Mouse (Mus musculus): ENCODE data around the gene Ppil3.

Gene Ppil3

DNA sequence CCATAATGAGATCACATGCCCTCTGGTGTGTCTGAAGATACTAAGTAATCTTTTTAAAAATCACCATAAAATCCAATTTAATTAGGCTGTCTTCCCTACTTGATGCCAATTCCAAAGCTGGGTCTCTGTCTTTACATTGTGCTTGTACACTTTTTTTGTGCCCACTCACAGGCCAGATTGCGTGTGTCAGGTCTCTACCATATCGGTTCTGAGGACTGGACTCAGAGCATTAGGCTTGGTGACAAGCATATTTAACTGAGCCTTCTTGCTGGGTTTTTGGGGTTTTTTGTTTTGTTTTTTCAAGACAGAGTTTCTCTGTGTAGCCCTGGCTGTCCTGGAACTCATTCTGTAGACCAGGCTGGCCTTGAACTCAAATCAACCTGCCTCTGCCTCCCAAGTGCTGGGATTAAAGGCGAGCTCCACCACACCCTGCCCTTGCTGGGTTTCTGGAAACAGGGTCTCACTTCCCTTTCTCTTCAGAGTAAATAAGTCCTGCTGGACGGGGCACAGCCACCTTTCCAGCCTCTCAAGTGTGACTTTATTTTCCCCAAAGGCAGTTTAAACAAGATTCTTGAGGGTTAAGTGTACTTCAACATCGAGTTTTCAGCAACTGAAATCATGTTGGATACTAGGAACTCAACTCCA is 35.6 kb downstream of the Ppil3 start:
- ATAC-seq (ENCODE audit: low TSS enrichment), result 0 out of 2 replicates have a peak, but pooled peaks have one; percentile 12

DNA sequence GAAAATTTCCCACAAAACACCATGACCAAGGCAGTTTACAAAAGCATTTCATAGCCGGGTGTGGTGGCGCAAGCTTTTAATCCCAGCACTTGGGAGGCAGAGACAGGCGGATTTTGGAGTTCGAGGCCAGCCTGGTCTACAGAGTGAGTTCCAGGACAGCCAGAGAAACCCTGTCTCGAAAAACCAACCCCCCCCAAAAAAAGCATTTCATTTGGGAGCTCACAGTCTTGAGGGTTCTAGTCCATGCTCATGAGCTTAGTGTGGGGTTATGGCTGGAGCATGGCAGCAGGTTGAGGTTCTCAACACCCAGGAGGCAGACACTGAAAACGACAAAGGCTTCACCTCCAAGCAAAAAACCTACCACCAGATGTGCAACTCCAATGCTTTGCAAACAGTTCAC is 37.1 kb downstream of the Ppil3 start:
- ATAC-seq (ENCODE audit: low TSS enrichment), result no peak

- ATAC-seq (ENCODE audit: low TSS enrichment), result no peak
These were observed 38.0 kb downstream of the Ppil3 start for GRCm38 (mm10) chr1:58407321-58407720.

DNA sequence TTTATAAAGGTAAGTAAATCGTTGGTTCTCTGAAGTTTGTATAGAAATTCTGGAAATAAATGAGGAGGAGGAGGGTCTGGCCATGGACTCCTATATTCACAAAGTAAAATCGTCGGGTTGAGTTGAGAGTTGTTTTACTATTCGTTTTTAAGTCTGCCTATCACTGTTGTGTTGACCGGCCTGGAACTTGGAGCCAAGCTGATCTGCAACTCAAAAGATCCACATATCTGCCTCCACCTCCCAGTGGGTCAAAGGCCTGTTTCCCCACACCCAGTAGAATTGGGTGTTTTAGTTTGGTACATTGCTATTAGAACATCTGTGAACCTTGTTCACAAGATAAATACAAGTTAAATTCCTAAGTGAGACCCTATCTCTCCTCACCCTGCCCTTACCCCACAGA is 41.5 kb downstream of the Ppil3 start:
- ATAC-seq (ENCODE audit: low TSS enrichment), result no peak

- no peak for ATAC-seq (ENCODE audit: low TSS enrichment)
These were observed 43.9 kb downstream of the Ppil3 start for GRCm38 (mm10) chr1:58401396-58401795.

GRCm38 (mm10) chr1:58397731-58398130 is 47.6 kb downstream of the Ppil3 start:
- no peak for ATAC-seq (ENCODE audit: low TSS enrichment)

DNA sequence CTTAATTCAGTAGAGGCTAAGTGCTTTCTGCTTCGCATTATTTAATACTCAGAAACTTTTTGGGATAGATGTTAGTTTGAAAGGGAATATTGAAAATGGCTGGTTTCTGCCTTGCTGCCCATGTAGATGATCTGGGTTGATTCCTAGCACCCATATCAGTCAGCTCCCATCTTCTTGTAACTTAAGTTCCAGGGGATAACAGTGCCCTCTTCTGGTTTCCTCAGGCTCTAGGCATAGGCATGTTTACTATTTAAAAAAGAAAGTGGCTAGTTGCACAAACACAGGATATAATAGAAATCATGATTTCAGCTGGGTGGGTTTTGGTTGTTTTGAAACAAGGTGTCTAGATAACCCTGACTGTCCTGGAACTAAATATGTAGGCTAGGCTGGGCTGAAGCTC is 49.1 kb downstream of the Ppil3 start:
- ATAC-seq (ENCODE audit: low TSS enrichment), result no peak

GRCm38 (mm10) chr1:58395341-58395740 is 49.9 kb downstream of the Ppil3 start:
- ATAC-seq (ENCODE audit: low TSS enrichment), result no peak

GRCm38 (mm10) chr1:58393284-58394195 is 51.7 kb downstream of the Ppil3 start:
- peak; percentile 53 for ATAC-seq (ENCODE audit: low TSS enrichment)

DNA sequence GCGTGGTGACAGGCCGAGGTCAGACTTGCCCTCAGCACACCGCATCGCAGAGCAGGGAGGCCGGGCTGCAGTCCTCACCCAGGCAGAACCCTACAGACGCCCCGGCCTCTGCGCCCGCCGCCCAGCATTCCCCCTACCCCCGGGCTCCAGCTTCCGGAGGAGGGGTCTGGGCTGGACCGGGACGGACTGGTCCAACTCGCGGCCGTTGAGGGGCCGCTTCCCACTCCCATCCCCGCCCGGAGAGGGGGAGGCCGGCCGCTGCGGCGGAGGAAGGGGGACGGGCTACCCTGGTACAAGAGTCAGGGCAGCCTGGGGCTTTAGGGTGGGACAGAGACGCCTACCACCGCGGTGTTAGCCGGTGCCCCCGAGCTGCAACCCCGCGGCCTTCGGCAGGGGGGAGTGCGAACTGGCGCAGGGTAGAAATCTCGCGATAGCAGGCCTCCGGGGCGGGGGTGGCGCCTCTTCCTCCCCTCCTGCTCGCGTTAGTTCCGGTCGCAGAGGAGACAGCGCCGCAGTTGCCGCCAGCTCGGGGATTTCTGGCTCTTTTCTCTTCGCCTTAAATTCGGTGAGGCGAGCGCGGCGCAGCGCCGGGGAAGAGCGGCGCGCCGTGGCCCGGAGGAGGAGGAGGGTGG is 52.5 kb downstream of the Ppil3 start, which contains the start of gene Bzw1:
Bzw1 (plus strand) TSS at position 247 of the 632 bp plus-strand sequence.
- ATAC-seq (ENCODE audit: low TSS enrichment), result peak; percentile 95

DNA sequence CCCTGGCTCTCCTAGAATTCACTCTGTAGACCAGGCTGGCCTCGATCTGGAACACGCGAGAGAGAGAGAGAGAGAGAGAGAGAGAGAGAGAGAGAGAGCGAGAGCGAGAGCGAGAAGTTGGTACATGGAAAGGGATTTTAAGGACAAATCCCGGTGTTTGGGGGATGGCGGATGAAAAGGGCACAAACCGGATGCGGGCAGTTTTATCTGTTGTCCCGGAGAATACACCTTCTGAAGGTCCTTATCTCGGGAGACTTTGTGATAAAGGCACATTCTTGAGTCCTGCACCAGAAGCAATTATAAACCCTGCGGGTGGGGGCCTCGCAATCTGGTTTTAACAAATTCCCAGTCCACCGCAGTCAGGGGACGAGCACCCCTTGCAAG is 53.0 kb downstream of the Ppil3 start:
- ATAC-seq (ENCODE audit: low TSS enrichment), result peak; percentile 21; the same call in 1 of the 2 replicates

DNA sequence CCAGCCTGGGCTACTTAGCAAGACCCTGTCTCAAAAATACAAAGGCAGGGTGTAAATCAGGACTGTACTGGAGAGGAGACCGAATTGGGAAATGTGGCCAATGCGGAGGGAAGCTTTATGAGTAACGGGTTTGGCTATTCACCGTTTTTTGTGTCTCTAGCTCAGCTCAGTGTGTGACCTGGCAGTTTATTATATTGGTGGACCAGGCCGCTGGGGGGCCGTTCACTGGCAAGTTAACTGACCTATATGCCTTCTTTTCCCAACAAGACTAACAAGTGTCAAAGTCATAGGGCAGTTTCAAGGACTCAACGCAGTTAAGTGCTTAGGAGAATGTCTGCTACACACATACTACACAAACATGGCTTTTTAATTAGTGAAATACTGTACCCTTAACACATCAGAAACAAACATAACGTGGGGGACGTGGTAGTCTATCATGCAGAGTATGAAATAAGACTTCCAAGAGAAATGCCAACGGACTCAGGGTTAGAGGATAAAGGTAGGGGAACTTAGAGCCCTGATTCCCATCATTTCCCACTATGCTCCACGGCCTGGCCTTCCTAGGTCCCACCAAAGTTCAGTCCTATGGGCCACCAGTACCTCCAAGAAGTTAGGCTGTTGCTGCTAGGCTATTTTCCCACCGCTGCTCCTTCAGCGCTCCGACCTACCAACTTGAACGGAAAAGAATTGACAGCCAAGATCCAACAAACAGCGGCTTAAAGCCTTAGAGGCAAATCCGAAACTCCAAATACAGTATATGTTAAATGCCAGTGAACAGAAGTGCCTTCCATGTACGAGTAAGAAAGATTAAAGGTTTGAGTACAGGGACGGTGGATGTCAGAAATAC is 53.6 kb downstream of the Ppil3 start:
- ATAC-seq (ENCODE audit: low TSS enrichment), result no peak; the same call in 1 of the 2 replicates

DNA sequence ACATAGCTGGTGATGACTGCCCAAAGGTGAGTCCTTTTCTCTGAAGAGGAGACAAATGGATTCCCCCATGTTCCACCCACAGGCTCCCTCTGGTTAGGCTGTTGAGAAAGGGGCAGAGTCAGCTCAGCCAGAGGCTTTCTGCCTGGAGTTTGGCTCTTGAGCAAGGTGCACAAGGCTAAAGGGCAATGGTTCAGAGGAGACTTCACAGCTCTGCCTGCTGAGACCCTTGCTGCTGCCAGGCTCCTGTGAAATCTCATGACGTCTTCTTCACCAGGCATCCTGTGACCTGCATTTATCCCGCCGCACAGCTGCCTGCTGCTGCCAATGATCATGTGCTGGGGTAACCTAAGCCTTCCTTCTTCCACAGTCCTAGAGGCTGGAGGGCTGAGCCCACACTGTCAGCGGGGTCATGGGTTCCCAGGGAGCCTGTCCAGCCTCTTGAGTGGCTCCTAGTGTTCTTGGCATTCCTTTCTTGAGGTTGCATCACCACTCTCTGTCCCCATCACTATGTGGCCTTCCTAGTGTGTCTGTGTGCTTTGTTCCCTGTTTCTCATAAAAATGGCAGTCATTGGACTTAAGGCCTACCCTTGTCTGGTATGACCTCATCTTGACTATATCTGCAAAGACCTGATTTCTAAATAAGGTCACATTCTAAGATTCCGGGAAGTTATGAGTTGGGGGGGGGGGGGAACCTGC is 62.6 kb downstream of the Ppil3 start:
- ATAC-seq (ENCODE audit: low TSS enrichment), result no peak

Measured in frontal cortex, adult (tissue).